Mouse (Mus musculus) cerebellum, postnatal 25 days (tissue): Measurements from ENCODE around the gene Srebf2.

Experiments used
- DNase-seq, 2 experiments: peaks; one replicate each; pipeline ENCODE4 v3.0.0; 2021; ENCODE audit warnings: mixed read lengths in 2 of 2

Gene Srebf2

DNA sequence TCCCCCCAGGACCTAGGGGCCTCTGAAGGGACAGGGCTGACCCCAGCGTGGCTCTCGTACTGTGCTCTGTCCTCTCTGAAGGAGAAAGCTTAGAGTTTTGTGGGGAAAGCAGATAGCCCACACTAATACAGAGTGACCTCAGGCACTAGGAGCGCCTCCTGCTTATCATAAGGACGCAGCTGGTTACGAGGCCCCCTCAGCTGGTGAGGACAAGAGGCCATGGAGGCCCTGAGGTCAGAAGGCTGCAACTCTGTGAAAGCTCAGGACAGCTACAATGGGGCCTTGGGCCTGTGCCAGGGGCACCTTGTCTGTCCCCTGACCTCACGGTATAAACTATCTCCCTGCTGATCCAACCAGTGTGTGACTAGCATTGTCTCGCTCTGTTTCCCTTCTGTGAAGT lies 37.2 kb downstream of the Srebf2 start:
- no peak for DNase-seq

DNA sequence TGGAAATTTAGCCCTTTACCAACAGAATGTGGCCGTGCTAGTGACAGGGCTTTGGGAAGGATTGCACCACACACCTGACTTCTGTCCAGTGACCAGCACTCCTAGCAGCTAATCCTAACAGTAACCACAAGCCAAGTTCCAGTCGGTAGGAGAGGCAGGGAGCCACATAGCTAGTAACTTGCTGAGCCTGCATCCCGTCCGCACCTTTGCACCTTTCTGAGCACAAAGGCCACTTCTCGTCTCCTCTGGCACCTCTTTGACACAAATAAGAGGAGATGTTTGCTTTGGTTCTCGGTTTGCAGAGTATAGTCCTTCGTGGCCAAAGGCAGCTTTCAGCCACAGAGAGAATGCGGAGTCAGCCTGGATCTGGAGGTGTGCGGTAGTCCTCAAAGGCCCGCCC lies 37.7 kb downstream of the Srebf2 start:
- DNase-seq: no peak

GRCm38 (mm10) chr15:82185062-82185783 lies 38.2 kb downstream of the Srebf2 start:
- no peak for DNase-seq

DNA sequence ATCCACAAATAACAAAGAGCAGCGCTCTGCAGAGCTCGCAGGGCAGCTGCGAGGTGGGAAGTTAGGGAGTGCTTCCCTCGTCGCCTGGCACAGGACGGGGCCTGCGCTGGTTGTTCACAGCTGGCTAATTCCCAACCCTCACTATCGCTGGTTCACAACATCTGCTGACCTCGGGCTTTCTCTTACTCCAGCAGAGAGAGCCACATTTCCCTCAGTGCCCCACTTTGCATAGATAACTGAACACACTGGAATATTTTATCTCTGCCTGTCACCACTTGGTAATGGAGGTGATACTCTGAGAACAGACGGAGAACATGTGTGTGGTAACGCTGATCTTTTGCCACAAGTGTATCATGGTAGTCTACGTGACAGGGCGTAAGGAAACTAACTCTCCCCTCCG lies 39.1 kb downstream of the Srebf2 start:
- no peak for DNase-seq

GRCm38 (mm10) chr15:82186931-82187330 lies 40.0 kb downstream of the Srebf2 start:
- no peak for DNase-seq

DNA sequence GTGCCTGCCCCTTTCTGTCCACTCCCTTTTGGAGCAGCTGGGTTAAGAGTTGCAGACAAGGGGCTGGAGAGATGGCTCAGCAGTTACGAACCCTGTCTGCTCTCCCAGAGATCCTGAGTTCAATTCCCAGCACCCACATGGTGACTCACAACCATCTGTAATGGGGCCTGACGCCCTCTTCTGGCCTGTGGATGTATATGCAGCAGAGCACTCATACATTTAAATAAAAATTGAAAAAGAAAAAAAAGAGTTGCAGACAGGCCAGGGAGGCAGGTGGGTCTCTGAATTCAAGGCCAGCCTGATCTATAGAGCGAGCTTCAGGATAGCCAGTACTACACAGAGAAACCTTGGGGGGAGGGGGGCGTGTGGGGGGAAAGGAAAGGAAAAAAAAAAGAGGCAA lies 40.4 kb downstream of the Srebf2 start:
- DNase-seq: no peak

- DNase-seq: no peak
Observed at GRCm38 (mm10) chr15:82187924-82188323, 40.9 kb downstream of the Srebf2 start.

DNA sequence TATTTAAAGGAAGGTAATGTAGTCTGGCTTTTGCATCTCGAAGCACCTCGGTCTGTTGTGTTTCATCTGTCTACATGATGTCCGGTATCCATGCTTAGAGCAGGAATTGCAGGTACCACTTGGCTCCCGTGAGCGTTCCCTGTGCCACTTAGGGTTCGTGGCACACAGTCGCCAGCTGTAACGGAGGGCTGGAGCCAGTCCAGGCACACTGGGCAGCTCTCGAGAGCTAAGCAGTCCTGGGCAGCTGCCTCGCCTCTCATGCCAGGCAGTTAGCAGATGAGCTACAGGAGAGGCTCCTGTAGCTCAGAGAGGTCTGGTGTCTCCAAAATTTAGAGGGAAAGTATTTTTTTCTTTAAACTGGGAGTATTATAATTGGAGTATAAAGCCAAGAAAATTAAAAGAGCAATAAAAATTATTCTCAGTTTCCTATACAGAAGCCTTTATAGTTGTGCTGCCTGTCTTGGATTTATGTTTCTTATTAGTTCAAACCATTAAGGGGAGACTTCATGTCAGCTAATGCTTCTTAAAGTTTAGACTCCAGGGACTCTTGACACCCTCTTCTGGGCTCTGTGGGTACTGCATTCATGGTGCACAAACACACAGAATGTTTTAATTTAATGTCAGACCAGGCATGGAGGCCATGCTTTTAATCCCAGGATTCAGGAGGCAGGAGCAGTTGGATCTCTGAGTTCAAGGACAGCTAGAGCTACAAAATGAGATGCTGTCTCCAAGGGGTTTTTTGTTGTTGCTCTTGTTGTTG lies 41.7 kb downstream of the Srebf2 start:
- DNase-seq: peak in 1 of 2 experiments; percentile 64

DNA sequence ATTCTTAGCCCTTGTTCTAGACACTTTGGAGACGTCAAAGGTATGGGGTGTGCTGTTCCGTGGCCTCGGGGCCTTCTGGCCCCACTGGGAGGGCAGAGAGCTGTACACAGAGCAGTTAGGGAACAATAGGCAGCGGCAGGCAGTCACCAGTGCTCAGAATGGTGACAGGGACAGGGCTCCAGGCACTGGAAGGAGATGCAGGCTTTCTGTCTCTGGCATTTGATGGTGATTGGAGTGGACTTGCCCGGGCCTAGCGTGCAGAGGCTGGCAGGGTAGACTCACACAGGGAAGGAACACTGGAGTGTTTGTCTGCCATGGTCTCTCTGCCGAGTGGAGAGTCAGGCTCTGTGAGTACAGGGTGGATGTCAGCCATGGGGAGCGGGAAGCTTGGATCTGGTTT lies 45.6 kb downstream of the Srebf2 start:
- DNase-seq: peak in 1 of 2 experiments; percentile 10

DNA sequence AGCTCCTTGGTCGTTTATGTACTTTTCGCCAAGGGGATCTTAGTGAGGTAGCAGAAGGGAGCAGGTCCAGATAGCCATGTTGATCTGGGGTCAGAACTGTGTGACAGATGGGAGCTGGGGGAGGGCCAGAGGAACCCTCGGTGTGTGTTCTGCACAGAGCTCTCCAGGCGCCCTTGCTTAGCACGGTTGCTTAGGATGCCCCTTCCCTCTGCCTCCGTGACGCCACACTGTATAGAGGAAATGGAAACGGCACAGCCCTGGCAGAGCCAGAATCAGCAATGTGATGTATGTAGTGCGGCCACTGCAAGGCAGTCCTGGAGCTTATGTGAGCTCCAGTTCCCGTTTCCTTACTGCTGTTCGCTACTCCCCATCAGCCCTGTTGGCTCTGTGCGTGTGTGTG lies 49.3 kb downstream of the Srebf2 start:
- DNase-seq: peak; percentile 70 to 71

DNA sequence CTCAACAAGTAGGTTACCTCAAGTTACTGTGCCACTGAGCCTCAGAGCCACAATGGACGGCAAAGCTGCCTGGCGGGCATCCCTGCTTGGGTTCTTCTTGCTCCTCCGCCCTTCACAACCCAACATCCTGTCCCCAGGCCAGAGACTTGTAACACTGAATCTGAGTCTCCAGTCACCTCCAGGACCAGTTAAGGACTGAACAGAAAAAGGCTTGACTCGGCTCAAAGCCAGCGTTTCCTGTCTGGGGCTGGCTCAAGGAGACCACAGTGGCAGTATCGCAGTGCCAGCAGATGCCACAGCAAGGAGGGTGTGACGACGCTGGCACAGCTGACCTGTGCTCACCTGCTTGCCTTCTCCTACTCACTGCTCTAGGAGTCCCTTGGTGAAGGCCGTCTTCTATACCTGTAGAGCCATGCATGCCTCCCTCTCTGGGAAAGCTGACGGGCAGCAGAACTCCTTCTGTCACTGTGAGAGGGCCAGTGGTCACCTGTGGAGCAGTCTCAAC lies 50.3 kb downstream of the Srebf2 start:
- peak in 1 of 2 experiments; percentile 42 for DNase-seq

- DNase-seq: peak; percentile 33 to 40
Observed at GRCm38 (mm10) chr15:82197937-82198336, 51.0 kb downstream of the Srebf2 start.

GRCm38 (mm10) chr15:82198342-82198741 lies 51.4 kb downstream of the Srebf2 start:
- DNase-seq: no peak

GRCm38 (mm10) chr15:82199546-82199945 lies 52.6 kb downstream of the Srebf2 start:
- peak; percentile 51 to 77 for DNase-seq

DNA sequence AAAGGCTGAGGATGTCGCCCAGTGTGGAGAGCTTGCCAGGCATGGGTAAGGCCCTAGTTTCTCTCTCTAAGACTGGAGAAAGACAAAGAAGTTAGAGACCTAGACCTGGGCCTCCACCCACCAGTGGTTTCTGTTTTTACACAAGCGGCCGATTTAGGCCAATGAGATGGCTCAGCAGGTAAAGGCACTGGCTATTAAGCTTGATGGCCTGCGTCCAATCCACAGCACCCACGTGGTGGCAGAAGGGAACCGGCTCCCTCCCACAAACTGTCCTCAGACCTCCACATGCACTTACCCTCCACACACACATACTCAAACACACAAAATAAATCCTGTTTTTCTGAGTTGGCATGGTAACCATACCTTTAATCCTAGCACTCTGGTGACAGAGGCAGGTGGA lies 55.1 kb downstream of the Srebf2 start:
- DNase-seq: peak; percentile 35 to 61

DNA sequence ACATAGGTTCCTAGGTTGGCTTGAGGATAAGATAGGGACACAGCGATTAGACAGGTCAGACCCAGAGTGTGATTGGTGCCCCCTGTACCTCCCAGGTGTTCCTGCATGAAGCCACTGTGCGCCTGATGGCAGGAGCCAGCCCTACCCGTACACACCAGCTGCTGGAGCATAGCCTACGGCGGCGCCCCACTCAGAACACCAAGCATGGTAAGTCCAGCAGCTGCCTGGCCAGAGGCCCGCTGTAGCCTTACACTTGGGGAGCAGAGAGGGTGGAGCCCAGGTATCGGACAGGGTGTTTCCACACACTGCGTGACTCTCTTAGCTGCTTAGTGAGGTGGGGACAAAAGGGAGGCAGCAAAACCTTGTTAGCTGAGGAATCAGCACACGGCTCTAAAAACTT lies 56.1 kb downstream of the Srebf2 start:
- DNase-seq: peak; percentile 45 to 50

GRCm38 (mm10) chr15:82203611-82204351 lies 56.8 kb downstream of the Srebf2 start:
- DNase-seq: peak; percentile 85 to 90

DNA sequence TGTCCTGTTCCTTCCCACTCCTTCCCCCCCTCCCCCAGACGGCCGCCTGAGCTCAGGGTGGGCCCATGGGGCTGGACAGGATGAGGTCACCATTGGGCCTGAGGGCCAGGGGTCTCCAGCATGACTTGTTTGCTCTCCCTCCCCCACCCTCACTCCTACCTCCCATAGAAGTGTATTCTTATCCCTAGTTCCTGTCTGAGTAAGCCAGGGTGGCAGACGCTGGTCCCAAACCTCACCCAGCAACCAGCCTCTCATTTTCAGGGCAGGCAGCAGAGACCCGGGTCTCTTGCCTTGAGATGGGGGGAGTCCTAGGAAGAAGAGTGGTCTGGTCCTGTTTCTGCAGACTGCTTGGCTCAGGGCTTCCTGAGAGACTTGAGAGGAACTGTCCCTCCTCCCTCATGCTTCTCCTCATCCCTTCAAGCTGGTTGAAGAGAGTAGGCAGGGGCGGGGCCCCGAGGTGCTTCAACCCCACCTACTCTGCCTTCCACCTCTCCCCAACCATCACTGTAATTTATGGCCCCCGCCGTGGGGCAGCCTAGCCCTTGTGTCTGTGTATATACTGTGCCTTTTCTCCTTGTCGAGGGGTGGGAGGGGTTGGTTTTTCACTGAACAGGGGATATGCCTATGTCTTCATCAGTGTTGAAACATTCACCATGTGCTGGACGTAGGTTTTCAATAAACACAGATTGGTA lies 57.8 kb downstream of the Srebf2 start:
- DNase-seq: peak in 1 of 2 experiments; percentile 48

DNA sequence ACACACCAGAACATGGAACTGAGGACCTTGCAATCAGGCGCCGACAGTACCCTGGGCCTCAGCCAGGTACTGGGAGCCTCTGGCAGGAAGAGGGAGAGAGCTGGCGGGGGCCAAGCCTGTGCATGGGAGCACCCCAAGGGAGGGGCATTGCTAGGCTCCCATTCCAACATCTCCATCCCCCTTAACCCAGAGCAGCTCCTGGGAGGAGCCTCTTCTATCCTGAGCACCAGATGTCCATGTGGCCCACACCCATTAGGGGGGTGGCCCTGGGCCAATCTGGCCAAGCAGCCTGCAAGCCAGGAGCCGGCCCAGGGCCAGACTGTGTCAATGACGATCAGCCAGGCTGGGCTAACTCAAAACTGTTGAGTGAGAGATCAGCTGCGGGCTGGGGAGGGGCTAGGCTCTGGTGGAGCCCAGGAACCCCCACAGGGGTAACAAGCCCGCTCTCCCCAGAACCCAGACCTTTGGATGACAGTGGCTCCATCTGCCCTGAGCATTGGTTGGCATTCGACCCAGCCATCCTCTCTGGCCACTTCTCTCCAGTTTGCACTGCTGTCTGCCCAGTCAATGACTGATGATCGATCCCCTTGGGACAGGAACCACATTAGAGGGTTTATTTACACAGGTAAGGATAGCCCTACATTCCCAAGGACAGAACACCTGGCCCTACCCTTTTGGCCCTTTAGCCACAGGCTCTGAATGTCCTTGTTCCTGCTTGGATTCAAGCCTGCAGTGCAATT lies 59.6 kb downstream of the Srebf2 start:
- peak; percentile 98 to 99 for DNase-seq

DNA sequence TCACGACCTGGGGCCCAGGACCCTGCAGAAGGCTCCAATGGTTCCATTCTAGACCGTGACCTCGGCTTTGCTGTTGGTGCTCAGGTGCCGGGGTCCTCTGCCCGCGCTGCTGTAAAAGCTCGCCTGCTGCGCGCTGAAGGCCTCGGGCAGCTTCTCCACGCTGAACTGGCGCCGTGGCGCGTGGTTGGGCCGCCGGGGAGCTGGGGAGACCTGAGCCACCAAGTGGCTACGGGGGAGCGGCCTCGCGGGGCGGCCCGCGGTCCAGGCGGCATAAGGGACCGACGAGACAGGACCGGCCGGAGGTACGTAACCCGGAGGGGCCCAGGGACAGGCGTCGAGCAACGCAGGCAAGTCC lies 60.1 kb downstream of the Srebf2 start:
- peak in 1 of 2 experiments; percentile 59 for DNase-seq

DNA sequence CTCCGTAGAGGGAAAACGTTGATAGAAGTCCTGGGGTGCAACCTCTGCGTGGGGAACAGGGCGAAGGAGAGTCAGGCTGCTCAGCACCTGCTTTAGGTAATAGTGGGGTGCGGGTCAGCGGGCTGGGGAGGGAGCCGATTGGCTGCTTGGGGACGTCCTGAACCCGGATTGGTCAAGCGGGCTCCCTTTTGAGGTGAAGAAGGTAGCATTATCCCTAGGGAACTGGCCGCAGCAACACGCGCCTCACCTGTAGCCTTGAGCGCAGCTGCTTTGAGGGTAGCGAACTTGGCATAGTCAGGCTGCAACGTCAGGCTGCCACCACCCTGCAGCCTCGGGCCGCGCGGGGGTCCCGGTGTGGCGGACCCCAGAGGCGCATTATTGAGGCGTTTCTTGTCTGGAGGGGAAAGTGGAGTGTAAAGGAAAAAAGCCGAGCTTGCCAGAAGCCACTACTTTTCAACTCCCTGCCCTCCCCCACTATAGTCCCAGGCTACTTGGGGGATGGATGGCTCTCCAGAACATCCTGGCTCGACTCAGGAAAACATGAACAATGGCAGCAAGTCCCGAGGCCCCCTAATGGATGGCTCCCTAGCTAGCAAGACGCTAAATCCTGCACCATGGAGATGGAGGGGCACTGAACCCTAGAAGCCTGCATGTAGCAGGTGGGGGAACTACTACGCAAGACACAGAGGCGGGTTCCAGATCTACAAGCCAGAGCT lies 60.7 kb downstream of the Srebf2 start:
- DNase-seq: peak in 1 of 2 experiments; percentile 45
